Mouse (Mus musculus): ENCODE measurements around the gene Cbfa2t3.

Gene Cbfa2t3

GRCm38 (mm10) chr8:122717869-122718509 is 19.1 kb upstream of the Cbfa2t3 start:
- no peak for DNase-seq (ENCODE audit: low spot score)

DNA sequence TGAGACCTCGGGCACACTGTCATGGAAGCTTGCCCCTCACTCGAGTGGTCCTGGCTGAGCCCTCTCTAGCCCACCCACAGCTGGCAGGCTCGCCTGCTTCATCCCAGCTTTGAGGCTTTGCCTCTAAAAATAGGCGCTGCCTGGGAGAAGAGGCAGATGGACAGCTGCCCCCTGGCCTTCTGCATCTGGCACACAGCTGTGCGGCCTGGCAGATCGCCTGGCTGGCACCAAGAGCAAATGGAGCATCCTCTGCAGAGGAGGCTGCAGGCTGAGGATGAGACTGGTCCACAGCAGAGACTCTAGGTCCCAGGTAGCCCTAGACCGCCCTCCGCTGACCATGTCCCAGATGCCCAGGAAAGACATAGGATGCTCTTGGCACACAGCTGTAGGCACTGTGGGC is 17.7 kb upstream of the Cbfa2t3 start:
- DNase-seq (ENCODE audit: low spot score): no peak

- DNase-seq (ENCODE audit: low spot score): no peak
Measured at GRCm38 (mm10) chr8:122713157-122713518, 14.2 kb upstream of the Cbfa2t3 start.

- DNase-seq (ENCODE audit: low spot score): no peak
Measured at GRCm38 (mm10) chr8:122712411-122713156, 13.7 kb upstream of the Cbfa2t3 start.

GRCm38 (mm10) chr8:122711891-122712365 is 13.0 kb upstream of the Cbfa2t3 start:
- DNase-seq (ENCODE audit: low spot score): no peak

GRCm38 (mm10) chr8:122711480-122711879 is 12.6 kb upstream of the Cbfa2t3 start:
- DNase-seq (ENCODE audit: low spot score): no peak

- DNase-seq (ENCODE audit: low spot score): no peak
Measured at GRCm38 (mm10) chr8:122709340-122710111, 10.6 kb upstream of the Cbfa2t3 start.

DNA sequence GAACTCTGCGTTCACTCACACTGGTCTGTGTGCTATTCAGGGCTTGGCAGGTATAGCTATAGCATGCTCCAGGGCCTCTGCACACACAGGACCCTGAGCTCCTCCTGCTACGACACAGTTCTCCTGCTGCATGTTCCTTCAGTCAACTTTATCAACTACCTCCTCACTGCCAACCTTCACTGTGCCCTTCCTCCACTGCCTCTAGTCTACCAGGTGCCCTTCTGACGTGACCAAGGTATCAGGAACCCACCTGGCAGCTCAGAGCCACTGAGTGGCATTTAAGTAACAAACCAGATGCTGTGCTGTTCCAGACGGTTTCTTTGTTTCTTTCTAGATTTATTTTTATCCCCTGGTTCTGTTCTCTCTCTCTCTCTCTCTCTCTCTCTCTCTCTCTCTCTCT is 8.3 kb upstream of the Cbfa2t3 start:
- DNase-seq (ENCODE audit: low spot score): no peak

DNA sequence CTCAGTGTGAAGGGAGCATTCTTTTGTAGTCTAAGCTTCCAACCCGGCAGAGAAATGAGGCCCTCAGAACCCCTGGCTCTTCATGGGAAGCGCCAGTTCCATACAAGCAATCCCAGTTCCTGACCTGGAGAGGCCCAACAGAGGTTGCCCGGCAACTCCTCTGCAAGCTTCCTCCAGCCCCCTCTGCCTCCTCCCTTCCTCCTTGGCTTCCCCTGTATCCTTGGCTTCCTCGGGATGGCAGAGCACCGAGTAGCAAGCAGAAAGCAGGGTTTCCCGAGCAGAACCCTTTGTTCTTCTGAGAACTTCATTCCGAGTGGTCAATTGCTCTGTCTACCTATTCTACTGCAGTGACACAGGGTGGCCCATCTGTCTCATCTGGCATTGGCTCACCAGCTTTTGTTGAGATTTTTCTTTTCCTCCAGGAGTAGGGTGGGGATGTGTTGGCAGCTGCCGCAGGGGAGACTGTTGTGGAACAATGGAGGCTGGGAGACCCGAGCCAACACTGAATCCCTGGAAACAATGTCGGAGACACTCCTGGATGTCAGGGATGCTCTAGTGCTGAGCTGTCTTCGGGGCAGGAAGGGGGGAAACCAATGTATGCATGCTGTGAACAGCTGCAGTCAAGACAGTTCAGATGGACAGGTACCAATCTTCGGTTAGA is 7.1 kb upstream of the Cbfa2t3 start:
- DNase-seq (ENCODE audit: low spot score): no peak

DNA sequence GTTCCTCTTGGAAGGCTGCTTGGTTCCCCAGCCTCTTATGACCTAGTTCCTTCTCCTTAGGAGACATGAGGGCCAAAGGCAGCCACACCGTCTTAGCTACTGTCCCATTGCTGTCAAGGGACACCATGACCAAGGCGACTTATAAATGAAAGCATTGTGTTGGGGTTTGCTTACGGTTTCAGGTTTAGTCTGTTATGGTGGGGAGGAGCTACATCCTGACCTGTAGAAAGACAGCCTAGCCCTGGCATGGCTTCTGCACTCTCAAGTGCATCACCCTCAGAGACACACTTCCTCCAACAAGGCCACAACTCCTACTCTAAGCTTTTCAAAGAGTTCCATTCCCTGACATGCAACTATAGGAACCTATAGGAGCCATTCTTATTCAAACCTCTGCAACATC is 5.7 kb upstream of the Cbfa2t3 start:
- no peak for DNase-seq (ENCODE audit: low spot score)

DNA sequence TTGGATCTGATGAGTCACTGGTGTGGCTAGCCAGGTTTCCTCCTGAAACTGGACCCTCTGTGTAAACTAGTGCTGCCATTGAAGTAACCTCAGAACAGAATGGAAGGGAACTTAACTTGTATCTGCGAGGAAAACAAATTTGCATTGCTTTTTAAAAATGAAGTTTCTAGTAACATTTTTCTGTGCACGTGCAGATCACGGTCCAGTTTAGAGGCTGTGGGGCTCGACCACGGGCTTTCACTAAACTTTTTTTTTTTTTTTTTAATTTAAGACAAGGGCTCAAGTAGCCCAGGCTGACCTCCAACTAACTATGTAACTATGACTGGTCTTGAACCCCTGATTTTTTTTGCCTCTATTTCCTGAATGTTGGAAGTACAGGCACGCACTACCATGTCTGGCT is 4.0 kb upstream of the Cbfa2t3 start:
- DNase-seq (ENCODE audit: low spot score): no peak

DNA sequence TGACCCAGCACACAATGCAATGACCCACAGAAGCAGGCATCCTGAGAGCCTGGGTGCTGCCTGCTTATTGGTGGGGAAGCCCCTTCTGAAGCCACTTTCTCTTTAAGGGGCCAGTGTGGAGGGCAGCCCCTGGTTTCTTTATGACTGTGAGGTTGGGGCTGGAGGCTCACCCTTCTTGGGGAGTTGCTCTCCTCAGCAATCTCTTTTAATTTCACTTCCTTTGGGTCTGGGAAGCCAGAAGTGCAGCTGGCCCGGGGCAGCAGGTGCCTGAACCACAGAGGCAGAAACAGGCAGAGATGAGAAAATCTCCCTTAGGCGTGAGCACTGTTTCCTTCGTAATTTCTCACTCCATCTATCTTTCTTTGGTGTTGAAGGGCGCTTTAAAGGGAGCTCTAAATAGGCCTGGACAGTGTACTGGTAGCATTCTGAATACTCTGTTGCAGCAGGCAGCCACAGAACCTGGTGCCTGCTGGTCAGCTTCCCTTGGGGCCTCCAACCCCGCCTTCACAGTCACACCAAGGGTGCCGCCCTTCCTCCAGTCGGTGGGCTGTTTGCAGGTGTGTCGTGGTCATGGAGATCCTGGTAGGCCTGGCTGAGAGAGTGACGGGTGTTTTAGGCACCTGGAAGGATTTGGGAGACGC is 3.5 kb upstream of the Cbfa2t3 start:
- DNase-seq (ENCODE audit: low spot score): no peak

GRCm38 (mm10) chr8:122701441-122702185 is 2.7 kb upstream of the Cbfa2t3 start:
- DNase-seq (ENCODE audit: low spot score): no peak

DNA sequence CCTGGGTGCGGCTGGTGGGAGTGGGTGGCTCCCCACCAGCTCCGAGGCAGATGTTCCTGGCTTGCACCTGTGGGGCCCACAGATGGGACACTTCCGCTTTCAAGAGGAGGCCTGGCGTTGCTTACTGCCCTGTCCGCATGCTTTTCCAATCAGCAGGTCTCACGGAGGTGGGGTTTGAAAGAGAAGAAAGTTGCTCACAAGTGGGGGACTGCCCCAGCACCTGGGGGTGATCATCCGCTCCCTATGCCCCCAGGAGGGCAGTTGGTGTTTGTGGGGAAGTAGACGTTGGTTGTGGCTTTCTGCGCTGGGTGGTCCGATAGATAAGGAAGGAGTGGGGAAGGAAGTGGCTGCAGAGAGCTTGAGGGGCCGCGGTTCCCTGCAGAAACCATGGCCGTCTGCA is 1.7 kb upstream of the Cbfa2t3 start:
- DNase-seq (ENCODE audit: low spot score): no peak

DNA sequence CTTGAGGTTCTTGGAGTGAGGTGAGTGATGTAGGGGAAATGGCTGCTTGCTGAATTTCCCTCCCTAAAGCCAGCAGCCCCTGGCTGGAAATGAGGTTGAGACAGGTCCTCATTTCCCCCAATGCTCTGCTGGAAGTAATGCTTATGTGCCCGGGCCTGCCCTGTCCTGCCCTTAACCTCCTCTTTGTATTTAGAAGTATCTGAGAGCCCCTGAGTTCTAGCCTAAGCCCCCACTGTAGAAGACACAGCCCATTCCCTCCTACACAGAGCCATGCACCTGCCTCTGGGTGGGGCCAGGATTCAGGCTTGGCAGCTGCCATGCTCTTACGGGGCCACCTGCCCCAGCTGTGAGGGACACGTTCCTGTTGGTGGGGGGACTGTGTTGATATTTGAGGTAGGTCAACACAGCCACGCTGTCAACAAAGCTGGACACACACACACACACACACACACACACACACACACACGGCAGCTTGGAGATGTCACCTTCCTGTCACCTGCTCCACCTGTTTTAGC is 598 bp downstream of the Cbfa2t3 start:
- DNase-seq (ENCODE audit: low spot score): no peak

- no peak for DNase-seq (ENCODE audit: low spot score)
Measured at GRCm38 (mm10) chr8:122697586-122697985, 1.3 kb downstream of the Cbfa2t3 start.

GRCm38 (mm10) chr8:122697181-122697581 is 1.7 kb downstream of the Cbfa2t3 start:
- peak; percentile 78 for DNase-seq (ENCODE audit: low spot score)

GRCm38 (mm10) chr8:122695438-122696042 is 3.4 kb downstream of the Cbfa2t3 start:
- no peak for DNase-seq (ENCODE audit: low spot score)

DNA sequence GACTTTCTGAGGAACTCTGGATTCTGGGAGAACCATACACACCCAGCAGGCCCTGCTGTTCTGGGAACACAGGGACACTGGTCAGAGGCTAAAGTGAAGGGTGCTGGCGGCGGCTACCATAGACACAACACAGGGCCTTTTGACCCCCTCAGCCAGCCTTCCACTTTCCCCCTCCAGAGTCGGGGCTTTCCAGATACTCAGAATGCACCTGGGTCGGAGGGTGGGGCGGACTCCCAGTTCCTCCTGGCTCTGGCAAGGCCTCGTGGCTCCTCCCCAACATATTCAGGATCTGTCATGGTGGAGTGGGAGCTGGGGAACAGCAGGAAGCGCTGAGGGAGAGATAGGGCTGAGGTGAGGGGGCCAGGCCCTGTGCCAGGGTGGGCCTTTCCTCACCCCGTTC is 6.8 kb downstream of the Cbfa2t3 start:
- DNase-seq (ENCODE audit: low spot score): no peak

- DNase-seq (ENCODE audit: low spot score): no peak
Measured at GRCm38 (mm10) chr8:122691018-122691417, 7.9 kb downstream of the Cbfa2t3 start.

GRCm38 (mm10) chr8:122689315-122689714 is 9.6 kb downstream of the Cbfa2t3 start:
- no peak for DNase-seq (ENCODE audit: low spot score)
